Mouse (Mus musculus): ENCODE data around the gene Hvcn1. TPM values are rescaled to one million over a fixed set of nuclear protein-coding genes. Genes with fewer than 3 reads are reported as not detected.
"Not testable (repeated sequence)": the region's sequence is repeated elsewhere in the genome, so short reads cannot be mapped to it uniquely, and the experiment has no call there.

Gene Hvcn1
- polyA plus RNA-seq, 1 experiment = 0.93 TPM

DNA sequence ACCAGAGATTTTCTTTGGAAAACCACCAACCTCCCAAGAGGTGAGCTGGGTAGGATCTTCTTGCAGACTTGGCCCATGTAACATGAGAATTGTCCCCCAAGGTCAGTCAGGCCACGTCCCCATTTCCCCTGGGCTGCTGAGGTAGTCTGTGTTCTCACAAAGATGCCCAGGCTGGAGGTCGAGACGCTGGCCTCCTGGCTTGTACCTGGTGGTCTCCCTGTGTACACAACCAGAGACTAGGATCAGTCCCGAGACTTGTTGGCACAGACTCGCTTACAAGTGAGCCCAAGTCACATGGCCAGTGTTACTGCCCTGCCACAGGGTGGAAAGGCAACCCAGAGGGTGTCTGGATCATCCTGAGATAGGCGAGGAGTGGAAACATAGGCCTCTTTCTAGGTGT is 4.7 kb upstream of the Hvcn1 start:
- Histone ChIP-seq H3K36me3 (ENCODE audit: control insufficient read depth, insufficient read depth, low read length) (no peaks in the 10 kb centered on the region), H3K4me3 (ENCODE audit: control insufficient read depth, low read depth, low read length) (no peak overlapping the region), H3K4me1 (ENCODE audit: control insufficient read depth, insufficient read depth, low read length) (no peaks in the 10 kb centered on the region), H3K27ac (ENCODE audit: control insufficient read depth, insufficient read depth, low read depth, low read length) (no peak overlapping the region), H3K27me3 (ENCODE audit: control insufficient read depth, insufficient read depth, low read length) (no peaks in the 10 kb centered on the region)
- TF ChIP-seq CTCF (IDR thresholded peaks at IDR 0.05; ENCODE audit: control insufficient read depth, insufficient read depth, insufficient replicate concordance, low read depth, low read length) (no peak), POLR2A (IDR thresholded peaks at IDR 0.05; ENCODE audit: control insufficient read depth, low read depth, low read length) (no peak)

DNA sequence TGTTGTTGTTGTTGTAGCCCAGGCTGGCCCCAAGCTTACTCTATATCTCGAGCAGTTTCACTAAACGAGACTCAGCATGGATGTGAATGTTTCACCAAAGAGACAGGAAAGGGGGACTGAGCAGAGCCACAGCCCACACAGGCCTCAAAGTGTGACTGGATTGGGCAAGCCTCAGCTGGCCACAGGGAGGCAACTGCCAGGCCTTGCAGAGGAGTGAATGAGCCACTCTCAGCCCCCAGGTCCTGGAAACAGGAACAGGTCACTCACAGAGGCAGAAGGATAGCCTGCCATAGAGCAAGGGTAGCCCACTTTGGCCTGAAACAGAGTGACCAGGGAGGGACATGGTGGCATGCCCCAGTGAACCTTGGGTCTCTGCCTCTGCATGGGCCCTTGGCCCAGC is 2.4 kb upstream of the Hvcn1 start:
- Histone ChIP-seq H3K36me3 (ENCODE audit: control insufficient read depth, insufficient read depth, low read length) (no peaks in the 10 kb centered on the region), H3K4me1 (ENCODE audit: control insufficient read depth, insufficient read depth, low read length) (no peaks in the 10 kb centered on the region), H3K27me3 (ENCODE audit: control insufficient read depth, insufficient read depth, low read length) (no peaks in the 10 kb centered on the region), H3K27ac (ENCODE audit: control insufficient read depth, insufficient read depth, low read depth, low read length) (no peak overlapping the region), H3K4me3 (ENCODE audit: control insufficient read depth, low read depth, low read length) (no peak overlapping the region)
- TF ChIP-seq CTCF (IDR thresholded peaks at IDR 0.05; ENCODE audit: control insufficient read depth, insufficient read depth, insufficient replicate concordance, low read depth, low read length) (no peak), POLR2A (IDR thresholded peaks at IDR 0.05; ENCODE audit: control insufficient read depth, low read depth, low read length) (no peak)

DNA sequence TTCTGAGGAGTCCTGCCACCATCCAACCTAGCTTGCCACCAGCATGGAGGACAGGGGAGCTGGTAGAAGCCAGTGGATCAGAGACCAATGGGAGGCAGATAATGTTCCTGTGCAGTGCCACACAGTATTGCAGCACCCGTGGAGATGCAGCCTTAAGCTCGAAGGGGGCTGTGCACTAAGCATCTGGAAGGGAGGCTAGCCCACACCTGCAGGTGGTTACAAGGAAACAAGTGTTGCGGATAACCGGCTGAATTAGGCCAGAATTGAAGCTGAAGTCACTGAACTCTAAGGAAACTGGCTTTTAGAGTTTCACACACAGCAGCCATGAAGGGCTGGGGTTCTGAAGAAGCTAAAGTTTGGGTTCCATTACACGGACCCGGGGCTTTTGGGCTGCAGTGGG is 2.3 kb downstream of the Hvcn1 start:
- no peak overlapping the region for H3K4me3 ChIP-seq (ENCODE audit: control insufficient read depth, low read depth, low read length)
- no peak overlapping the region for H3K27ac ChIP-seq (ENCODE audit: control insufficient read depth, insufficient read depth, low read depth, low read length)
- H3K4me1 ChIP-seq (ENCODE audit: control insufficient read depth, insufficient read depth, low read length) = peaks cover 4% of the 10 kb centered on the region

DNA sequence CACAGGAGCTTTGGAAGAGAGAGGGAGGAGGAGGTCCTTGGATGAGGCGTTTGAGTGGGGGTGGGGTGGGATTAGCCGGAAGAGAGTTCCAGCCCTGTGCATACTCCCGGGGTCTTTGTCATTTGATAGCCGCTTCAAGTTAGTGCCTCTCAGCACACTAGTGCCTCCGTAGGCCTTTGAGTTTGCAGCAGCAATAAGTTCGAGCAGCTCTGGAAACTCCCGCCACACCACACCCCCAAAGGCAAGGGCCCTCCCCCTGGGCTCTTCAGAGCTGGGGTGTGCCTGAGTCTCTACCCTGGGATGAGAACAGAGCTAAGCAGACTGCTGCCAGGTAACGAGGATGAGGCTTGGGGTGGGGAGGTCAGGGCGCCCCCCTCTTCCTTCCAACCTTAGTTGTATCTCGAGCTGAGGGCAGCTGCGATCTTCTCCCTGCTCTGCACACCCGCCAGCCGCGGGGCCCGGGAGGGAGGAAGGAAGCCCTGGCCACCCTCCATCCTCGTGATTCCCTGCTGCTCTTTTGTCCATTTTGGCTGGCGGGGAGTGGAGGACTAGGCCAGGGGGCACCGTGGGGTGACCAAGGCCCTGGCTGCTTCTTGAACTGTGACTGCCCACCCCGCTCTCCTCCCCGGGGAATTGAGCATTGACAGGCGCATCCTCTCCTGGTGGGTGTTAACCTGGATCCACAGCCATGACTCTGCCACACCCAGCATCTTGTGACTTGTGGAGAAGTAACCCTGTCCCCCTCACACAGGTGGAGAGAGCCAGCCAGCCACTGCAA is 3.2 kb downstream of the Hvcn1 start:
- no peaks in the 10 kb centered on the region for H3K36me3 ChIP-seq (ENCODE audit: control insufficient read depth, insufficient read depth, low read length)
- no peaks in the 10 kb centered on the region for H3K27me3 ChIP-seq (ENCODE audit: control insufficient read depth, insufficient read depth, low read length)
- TF ChIP-seq POLR2A (IDR thresholded peaks at IDR 0.05; ENCODE audit: control insufficient read depth, low read depth, low read length) (no peak), CTCF (IDR thresholded peaks at IDR 0.05; ENCODE audit: control insufficient read depth, insufficient read depth, insufficient replicate concordance, low read depth, low read length) (no peak)
- no peak overlapping the region for H3K4me3 ChIP-seq (ENCODE audit: control insufficient read depth, low read depth, low read length)
- peaks cover 4% of the 10 kb centered on the region for H3K4me1 ChIP-seq (ENCODE audit: control insufficient read depth, insufficient read depth, low read length)
- H3K27ac ChIP-seq (ENCODE audit: control insufficient read depth, insufficient read depth, low read depth, low read length) = no peak overlapping the region

More for the DNA sequence above, 2.3 kb downstream of the Hvcn1 start:
- no peak for TF ChIP-seq CTCF (IDR thresholded peaks at IDR 0.05; ENCODE audit: control insufficient read depth, insufficient read depth, insufficient replicate concordance, low read depth, low read length)
- H3K27me3 ChIP-seq (ENCODE audit: control insufficient read depth, insufficient read depth, low read length) = no peaks in the 10 kb centered on the region
- no peaks in the 10 kb centered on the region for H3K36me3 ChIP-seq (ENCODE audit: control insufficient read depth, insufficient read depth, low read length)

DNA sequence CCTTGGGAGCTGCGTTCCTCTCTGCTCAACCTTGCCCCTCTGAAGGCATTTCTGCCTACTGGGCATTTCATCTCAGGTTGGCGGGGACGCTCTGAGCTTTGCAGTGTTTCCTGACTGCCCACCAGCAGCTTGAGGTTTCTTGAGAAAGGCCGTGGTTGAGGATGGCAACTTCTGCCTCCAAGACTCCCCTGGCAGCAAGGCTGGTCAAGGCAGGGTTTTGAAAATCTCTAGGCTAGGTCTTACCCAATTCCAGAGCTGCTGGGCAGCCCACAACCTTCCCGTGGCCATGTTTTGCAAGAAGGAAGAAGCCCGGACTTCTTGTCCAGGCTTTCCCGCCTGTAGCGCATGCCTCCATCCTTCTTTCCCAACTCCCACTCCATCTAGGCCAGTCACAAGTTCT is 4.3 kb downstream of the Hvcn1 start:
- Histone ChIP-seq H3K4me3 (ENCODE audit: control insufficient read depth, low read depth, low read length) (no peak overlapping the region), H3K27ac (ENCODE audit: control insufficient read depth, insufficient read depth, low read depth, low read length) (no peak overlapping the region), H3K27me3 (ENCODE audit: control insufficient read depth, insufficient read depth, low read length) (no peaks in the 10 kb centered on the region), H3K36me3 (ENCODE audit: control insufficient read depth, insufficient read depth, low read length) (no peaks in the 10 kb centered on the region), H3K4me1 (ENCODE audit: control insufficient read depth, insufficient read depth, low read length) (peaks cover 4% of the 10 kb centered on the region)
- TF ChIP-seq CTCF (IDR thresholded peaks at IDR 0.05; ENCODE audit: control insufficient read depth, insufficient read depth, insufficient replicate concordance, low read depth, low read length) (no peak), POLR2A (IDR thresholded peaks at IDR 0.05; ENCODE audit: control insufficient read depth, low read depth, low read length) (no peak)

DNA sequence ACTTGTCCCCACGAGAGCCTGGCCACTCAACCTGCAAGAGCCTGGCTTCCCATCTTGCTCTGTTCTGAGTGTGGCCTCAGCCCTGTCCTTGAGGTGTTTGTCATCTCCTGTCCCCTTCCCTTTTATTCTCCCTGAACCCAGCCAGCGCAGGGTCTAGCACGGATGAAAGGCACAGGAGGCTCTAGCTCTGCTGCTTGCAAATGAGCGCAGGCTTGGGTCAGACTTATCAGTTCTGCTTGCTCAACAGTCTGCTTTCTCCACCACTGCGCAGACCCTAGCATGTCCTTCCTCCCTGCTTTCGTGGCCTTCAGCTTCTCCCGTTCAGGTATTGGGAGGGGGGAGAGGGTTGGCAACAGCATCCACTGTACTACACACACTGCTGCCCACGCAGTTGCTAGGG is 5.5 kb downstream of the Hvcn1 start:
- no peaks in the 10 kb centered on the region for H3K36me3 ChIP-seq (ENCODE audit: control insufficient read depth, insufficient read depth, low read length)
- no peak overlapping the region for H3K4me3 ChIP-seq (ENCODE audit: control insufficient read depth, low read depth, low read length)
- TF ChIP-seq CTCF (IDR thresholded peaks at IDR 0.05; ENCODE audit: control insufficient read depth, insufficient read depth, insufficient replicate concordance, low read depth, low read length) = no peak
- TF ChIP-seq POLR2A (IDR thresholded peaks at IDR 0.05; ENCODE audit: control insufficient read depth, low read depth, low read length) = no peak
- H3K27ac ChIP-seq (ENCODE audit: control insufficient read depth, insufficient read depth, low read depth, low read length) = no peak overlapping the region
- no peaks in the 10 kb centered on the region for H3K27me3 ChIP-seq (ENCODE audit: control insufficient read depth, insufficient read depth, low read length)
- H3K4me1 ChIP-seq (ENCODE audit: control insufficient read depth, insufficient read depth, low read length) = peaks cover 4% of the 10 kb centered on the region

DNA sequence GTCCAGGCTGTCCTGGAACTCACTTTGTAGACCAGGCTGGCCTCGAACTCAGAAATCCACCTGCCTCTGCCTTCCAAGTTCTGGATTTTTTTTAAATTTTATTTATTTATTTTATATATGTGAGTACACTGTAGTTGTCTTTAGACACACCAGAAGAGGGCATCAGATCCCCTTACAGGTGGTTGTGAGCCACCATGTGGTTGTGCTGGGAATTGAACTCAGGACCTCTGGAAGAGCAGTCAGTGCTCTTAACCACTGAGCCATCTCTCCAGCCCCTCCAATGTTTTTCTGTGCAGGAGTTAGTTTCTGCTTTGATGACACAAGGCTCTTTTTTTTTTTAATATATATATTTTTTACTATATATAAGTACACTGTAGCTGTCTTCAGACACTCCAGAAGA is 6.2 kb downstream of the Hvcn1 start:
- H3K36me3 ChIP-seq (ENCODE audit: control insufficient read depth, insufficient read depth, low read length); H3K27me3 ChIP-seq (ENCODE audit: control insufficient read depth, insufficient read depth, low read length); H3K27ac ChIP-seq (ENCODE audit: control insufficient read depth, insufficient read depth, low read depth, low read length); H3K4me3 ChIP-seq (ENCODE audit: control insufficient read depth, low read depth, low read length); H3K4me1 ChIP-seq (ENCODE audit: control insufficient read depth, insufficient read depth, low read length): not testable (repeated sequence)

DNA sequence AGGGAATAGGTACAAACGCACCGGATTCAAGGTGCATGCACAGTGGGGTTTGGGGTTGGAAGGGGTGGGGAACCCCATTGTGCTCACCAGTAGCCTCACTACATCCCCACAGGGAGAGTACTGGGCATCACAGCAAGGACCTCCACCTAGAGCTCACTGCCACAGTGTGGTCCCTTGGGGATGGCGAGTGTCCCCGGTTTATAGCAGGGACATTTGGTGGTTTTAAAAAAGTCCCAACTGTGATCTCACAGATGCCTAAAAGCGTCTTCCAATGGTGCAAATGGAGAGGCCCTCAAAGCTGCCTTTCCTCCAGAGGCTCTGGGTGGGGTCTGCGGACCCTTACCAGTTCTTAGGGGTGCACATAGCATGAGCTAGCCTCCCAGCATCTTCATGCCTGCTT is 7.3 kb downstream of the Hvcn1 start:
- TF ChIP-seq POLR2A (IDR thresholded peaks at IDR 0.05; ENCODE audit: control insufficient read depth, low read depth, low read length) (no peak), CTCF (IDR thresholded peaks at IDR 0.05; ENCODE audit: control insufficient read depth, insufficient read depth, insufficient replicate concordance, low read depth, low read length) (no peak)
- H3K4me1 ChIP-seq (ENCODE audit: control insufficient read depth, insufficient read depth, low read length) = peaks cover 7% of the 10 kb centered on the region

More for the DNA sequence above, 7.3 kb downstream of the Hvcn1 start:
- Histone ChIP-seq H3K27ac (ENCODE audit: control insufficient read depth, insufficient read depth, low read depth, low read length) (no peak overlapping the region), H3K27me3 (ENCODE audit: control insufficient read depth, insufficient read depth, low read length) (no peaks in the 10 kb centered on the region), H3K4me3 (ENCODE audit: control insufficient read depth, low read depth, low read length) (no peak overlapping the region), H3K36me3 (ENCODE audit: control insufficient read depth, insufficient read depth, low read length) (no peaks in the 10 kb centered on the region)
